Mouse (Mus musculus) urinary bladder, postnatal 10 days (tissue): ENCODE results near the gene Nr1d2.
"Not testable (repeated sequence)": the region's sequence is repeated elsewhere in the genome, so short reads cannot be mapped to it uniquely, and the experiment has no call there.

Source experiments
- DNase-seq: peaks from one replicate; pipeline ENCODE4 v3.0.0; 2022; ENCODE audit warnings: low spot score

Gene Nr1d2

DNA sequence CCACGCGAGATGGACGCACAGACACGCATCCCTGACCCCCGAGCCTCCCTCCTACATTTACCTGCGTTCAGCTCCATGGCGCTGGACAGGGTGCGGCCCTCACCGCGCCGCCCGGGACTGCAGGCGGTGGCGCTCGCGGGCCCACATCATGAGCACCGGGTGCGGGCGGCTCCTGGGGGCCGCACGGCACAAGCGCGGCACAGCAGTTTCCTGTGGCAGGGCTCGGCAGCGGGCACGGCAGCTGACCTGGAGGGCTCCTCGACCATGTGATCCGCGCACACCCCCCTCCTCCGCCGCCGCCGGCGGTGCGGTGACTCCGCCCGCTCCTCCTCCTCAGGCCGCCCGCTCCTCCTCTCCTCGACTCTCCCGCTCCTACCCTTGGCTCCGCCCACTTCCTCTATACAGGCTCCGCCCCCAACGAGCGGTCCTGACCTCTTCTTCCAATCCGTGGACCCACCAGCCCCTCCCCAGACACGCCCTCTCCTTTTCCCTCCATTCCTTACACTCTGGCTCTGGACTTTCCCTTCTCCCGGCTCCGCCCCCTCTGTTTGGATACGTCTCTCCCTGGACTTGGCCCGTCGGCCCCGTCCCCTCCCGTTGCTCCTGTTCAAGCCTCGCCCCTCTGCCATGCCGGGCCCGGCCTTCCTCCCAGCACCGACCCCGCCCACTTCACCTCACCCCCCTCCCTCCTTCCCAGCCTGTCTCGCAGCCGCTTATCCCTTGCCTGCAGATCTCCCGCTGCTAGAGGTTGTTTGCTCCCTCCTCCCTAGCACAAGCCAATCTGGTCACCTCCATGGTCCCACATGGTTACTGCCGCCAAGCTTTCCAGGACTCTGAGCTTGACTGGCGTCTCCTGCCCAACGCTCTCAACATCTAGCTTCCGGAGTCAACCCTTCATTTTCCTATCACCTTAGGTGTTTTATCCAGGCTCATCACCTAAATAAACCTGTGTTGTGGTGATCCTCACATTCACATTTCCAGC lies at the start of gene Nr1d2:
Gene Nr1d2, minus strand, starts transcription at position 378 of the 982 bp plus-strand sequence.
- DNase-seq, result peak; percentile 98

- DNase-seq, result no peak
Observed at GRCm38 (mm10) chr14:18287391-18287790, 48.5 kb upstream of the Nr1d2 start.

- DNase-seq, result no peak
Observed at GRCm38 (mm10) chr14:18286441-18286840, 47.5 kb upstream of the Nr1d2 start.

GRCm38 (mm10) chr14:18285476-18285875 lies 46.5 kb upstream of the Nr1d2 start:
- DNase-seq, result no peak

DNA sequence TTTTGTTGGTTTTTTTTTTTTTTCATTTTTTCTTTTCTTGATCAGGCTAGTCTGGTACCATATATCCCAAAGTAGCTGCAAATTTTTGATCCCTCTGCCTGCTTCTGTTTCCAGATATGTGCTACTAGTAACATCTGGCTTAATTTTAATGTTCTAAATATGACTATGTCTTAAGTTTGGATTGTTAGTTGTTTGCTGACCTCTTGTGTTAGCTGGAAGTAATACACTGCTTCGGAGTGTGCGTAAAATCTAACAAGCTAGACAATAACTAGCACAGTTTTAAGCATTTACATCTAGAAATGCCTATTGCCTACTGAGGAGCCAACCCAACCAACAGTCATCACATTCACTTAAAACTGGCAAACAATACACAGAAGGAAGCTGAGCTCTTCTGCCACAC lies 45.7 kb upstream of the Nr1d2 start:
- DNase-seq, result no peak

GRCm38 (mm10) chr14:18280375-18280774 lies 41.4 kb upstream of the Nr1d2 start:
- DNase-seq, result no peak

DNA sequence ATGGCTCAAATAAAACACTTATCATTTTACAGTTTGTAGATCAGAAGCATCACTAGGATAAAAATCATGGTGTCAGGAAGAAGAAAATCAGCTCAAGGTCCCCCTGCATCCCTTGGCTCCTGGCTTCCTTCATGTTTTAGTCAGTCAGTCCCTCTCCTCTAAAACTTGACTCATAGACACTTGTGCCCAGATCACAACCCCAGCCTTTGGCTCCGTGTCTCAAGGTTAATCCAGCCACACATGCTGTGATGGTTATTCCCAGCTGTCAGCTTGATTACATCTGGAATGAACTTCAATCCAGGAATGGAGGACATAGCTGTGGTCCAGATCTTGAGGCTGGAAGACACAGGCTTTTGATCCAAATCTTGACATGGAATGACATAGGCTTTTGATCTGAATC lies 35.6 kb upstream of the Nr1d2 start:
- DNase-seq, result no peak

- no peak for DNase-seq
Observed at GRCm38 (mm10) chr14:18271666-18272065, 32.7 kb upstream of the Nr1d2 start.

- DNase-seq, result peak; percentile 96
Observed at GRCm38 (mm10) chr14:18270529-18271441, 31.9 kb upstream of the Nr1d2 start, which contains the start of the genes Nkiras1 and Rpl15. TSS of gene Nkiras1 (plus strand) at chr14:18271136. TSS of gene Rpl15 (minus strand) at chr14:18271391.

- DNase-seq, result not testable (repeated sequence)
Observed at GRCm38 (mm10) chr14:18269947-18270528, 31.1 kb upstream of the Nr1d2 start.

- no peak for DNase-seq
Observed at GRCm38 (mm10) chr14:18263427-18263826, 24.5 kb upstream of the Nr1d2 start.

DNA sequence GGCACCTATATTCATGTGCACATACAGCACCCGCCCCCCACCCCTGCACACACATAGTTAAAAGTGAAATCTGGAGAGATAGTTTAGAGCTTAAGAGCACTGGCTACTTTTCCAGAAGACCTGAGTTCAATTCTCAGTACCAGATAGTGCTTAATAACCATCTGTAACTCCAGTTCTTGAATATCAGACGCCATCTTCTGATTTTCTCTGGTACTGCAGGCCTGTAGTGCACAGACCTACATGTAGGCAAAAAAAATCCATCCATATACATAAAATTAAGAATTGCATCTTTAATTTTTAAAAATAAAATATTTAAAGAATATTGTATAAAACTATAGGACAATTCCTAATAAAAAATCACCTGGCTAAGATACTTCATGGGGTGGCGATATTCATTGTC lies 22.3 kb upstream of the Nr1d2 start:
- DNase-seq, result no peak

DNA sequence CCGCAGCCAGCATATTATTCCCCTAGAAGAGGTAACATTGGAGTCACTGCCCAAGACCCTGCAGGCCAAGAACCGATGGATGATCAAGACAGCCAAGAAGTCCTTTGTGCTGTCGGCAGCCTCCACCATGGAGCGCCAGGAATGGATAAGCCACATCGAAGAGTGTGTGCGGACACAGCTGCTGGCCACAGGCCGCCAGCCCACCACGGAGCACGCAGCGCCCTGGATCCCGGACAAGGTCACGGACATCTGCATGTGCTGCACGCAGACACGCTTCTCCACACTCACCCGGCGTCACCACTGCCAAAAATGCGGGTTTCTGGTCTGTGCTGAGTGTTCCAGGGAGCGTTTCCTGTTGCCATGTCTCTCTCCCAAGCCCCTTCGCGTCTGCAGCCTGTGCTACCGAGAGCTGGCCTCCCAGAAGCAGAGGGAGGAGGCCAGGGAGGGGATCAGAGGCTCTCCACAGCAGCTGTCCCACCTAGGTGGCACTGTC lies 3.8 kb upstream of the Nr1d2 start:
- no peak for DNase-seq

GRCm38 (mm10) chr14:18241786-18242185 lies 2.9 kb upstream of the Nr1d2 start:
- no peak for DNase-seq

- DNase-seq, result no peak
Observed at GRCm38 (mm10) chr14:18240132-18240531, 1.2 kb upstream of the Nr1d2 start.

DNA sequence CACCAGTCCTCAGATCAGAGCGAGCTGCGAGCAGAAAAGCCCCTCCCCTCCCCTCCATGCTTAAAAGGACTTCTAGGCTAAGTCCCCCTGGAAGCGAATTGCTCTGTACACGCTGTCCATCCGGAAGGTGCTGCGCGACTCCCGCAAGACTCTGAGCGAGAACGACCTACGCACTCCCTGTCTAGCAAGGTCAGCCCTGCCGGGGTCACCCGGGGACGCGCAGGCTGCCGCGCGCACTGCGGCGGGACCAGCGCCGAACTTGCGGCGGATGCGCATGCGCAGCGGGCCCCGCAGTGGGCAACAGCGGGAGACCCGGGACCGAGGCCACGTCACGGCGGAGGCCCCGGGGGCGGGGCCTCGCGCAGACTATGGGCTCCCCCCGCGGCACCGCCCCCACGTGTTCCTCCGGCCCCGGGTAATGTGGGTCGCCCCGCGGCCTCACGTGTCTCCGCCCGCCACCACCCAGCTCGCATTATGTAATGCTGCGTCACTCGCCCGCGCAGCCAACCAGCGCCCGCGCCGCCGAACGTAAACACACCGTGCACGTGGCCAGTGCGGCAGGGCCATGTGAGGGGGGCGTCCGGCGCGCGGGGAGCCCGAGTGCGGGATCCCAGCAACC lies 687 bp downstream of the Nr1d2 start:
- DNase-seq, result peak; percentile 90

DNA sequence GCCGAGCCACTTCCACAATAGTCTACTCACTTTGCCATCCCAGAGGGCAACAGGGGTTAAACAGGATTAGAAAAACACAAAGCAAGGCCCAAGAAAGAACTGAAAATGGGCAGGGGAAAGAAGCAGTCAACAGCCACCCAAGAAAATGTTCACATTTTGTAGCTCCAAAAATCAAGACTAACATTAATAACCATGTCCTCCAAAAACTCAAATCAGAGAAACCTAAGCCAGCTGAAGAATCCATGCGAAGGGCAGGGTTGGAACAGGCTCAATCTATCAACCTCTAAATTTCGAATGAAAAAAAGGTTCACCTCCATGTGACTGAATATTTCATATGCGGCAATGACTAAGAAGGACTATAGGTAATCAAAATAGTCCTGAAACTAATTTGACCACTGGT lies 1.5 kb downstream of the Nr1d2 start:
- no peak for DNase-seq

DNA sequence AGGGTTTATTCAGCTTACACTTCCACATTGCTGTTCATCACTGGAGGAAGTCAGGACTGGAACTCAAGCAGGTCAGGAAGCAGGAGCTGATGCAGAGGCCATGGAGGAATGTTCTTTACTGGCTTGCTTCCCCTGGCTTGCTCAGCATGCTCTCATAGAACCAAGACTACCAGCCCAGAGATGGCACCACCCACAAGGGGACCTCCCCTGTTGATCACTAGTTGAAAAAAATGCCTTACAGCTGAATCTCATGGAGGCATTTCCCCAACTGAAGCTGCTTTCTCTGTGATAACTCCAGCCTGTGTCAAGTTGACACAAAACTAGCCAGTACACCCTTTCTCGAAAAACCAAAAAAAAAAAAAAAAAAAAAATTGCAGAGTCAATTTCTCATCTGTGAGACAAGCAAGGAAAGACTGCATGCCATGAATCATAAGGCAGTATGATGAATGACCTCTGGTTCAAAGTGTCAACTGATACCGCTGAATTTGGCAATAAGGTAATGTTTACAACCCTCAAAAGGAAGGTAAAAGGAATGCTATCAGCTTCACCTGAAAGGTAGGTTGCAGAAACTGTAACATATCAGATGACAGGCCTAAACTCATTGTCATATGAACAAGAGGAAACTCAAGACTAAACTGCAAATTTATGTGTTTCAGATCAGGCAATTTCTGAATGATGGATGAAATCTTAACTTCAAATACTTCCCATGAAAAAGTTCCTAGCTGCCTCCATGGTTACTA lies 2.3 kb downstream of the Nr1d2 start:
- not testable (repeated sequence) for DNase-seq

DNA sequence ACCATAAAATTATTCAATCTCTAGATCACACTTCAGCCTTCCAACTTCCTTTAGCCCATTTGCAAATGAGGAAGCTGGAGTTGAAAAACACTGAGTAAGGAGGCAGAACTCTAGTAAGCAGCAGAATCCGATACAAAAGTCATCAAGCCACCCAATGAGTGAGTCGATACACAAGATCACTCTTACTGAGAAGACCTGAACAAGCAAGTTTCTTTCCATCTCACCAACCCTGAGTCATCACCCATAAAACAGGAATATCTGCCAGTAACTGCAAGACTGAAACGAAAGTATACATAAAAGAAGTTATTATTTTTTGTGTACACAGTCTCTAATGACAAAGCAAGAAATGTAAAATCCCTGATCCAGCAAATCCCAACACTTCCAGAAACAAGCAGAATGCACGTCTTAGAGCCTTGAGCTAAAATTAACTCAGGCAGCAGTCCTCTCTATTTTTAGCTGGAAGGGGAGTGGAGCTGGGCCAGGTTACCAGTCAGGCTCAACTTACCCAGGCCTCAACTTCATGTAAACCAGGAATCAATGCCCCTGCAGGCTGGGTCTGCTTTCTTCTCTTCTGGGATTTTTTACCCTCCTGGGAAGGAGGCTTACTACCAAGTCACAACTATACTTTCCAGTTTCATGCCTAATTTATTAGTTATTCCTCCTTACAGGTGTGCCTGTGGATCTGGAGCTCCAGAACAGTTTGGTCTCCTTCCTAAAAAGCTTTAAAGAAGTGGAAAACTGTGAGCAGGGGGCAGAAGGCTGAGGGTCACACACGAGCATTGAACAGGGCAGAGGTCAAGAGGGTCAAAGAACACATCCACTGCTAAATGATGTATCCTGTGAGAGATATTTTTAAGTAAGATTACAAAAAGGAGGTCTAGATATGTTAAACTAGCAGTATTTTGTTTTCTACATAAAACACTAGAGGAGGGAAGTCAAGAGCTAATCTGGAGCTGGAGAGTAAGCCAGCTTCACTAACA lies 4.7 kb downstream of the Nr1d2 start:
- DNase-seq, result no peak

- no peak for DNase-seq
Observed at GRCm38 (mm10) chr14:18233076-18233475, 5.9 kb downstream of the Nr1d2 start.
